Mouse (Mus musculus): ENCODE data around the gene Fzr1.
A peak's percentile ranks its signal among the peaks of the same experiment; 100 is the strongest.

The Fzr1 gene

GRCm38 (mm10) chr10:81382039-81382438, 3.7 kb upstream of the Fzr1 start:
- peak; percentile 36 for DNase-seq (ENCODE audit: low read depth, low spot score)

DNA sequence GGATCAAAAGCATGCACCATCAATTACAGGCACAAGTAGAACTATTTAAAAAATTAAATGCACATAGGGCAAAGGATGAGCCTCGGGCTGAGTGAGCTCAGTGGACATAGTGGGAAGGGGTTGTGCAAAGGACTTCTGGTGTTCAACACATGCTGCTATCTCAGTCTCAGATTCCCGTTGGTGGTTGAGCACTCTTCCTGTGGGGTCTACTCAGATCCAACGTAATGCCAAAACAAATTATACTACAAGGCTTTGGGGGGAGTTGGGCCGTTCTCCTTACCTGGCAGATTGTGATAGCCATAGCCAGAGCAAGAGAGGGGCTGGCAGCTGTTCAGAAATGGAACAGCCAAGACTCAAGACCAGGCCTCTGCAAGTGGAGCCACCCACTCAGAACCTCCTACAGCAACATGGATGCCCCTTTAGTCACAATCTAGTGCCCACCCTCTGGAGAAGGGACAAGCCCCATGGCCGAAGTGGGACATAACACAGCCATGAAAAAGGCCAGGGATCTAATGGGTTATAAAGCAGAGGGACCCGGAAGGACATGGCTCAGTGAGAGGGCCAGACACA, 1.6 kb upstream of the Fzr1 start:
- no peak for DNase-seq (ENCODE audit: low read depth, low spot score)

DNA sequence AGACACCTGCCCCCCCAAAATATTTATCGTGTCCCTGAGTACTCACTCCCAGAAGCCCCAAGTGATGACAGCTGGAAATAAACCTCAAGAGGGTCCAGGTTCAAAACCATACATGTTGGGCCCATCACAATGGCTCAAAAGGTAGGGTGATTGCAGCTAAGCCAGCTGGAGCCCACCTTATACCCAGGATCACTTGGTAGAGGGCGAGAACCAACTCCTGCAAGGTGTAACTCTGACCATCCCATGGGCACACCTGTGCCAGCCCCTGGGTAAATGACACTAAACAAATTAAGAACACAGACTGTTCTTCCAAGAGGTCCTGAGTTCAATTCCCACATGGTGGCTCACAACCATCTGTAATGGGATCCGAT, 852 bp upstream of the Fzr1 start:
- no peak for DNase-seq (ENCODE audit: low read depth, low spot score)

- DNase-seq (ENCODE audit: low read depth, low spot score), result peak; percentile 100
Measured at GRCm38 (mm10) chr10:81378553-81379182, 352 bp upstream of the Fzr1 start.

GRCm38 (mm10) chr10:81377362-81377664, 1.0 kb downstream of the Fzr1 start:
- no peak for DNase-seq (ENCODE audit: low read depth, low spot score)

DNA sequence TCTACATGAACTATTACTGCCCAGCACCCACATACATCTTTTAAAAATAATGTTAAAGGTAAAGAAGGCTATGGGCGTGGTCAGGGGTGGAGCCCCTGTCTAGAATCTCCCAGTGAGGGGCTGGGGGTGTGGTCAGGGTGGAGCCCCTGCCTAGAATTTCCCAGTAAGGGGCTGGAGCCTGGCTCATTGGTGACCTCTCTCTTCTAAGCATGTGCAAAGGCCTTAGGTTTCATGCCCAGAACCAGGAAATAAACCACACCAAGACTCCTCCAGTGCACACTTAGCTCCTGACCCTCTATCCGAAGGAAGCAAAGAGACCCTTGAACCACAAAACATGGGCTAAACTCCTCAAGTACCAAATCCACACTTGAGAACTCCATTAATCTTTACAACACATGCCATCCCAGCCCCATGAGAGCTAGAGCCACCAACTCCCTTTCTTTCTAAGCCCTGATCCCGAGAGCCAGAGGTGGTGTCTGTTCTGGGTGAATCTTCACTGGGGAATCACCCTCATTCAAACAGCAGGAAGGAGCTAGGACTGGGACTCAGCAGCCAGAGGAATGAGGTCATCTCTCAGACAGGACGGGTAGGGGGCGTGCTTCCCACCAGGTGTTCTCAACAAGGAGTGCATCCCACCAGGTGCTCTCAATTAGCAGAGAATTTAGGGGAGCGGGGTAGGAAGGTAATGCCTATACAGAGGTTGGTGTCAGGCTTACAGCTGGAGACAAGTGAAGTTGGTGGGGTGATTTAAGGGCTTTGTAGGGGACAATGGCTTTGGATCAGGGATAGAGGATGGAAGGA, 1.6 kb downstream of the Fzr1 start:
- DNase-seq (ENCODE audit: low read depth, low spot score), result no peak

DNA sequence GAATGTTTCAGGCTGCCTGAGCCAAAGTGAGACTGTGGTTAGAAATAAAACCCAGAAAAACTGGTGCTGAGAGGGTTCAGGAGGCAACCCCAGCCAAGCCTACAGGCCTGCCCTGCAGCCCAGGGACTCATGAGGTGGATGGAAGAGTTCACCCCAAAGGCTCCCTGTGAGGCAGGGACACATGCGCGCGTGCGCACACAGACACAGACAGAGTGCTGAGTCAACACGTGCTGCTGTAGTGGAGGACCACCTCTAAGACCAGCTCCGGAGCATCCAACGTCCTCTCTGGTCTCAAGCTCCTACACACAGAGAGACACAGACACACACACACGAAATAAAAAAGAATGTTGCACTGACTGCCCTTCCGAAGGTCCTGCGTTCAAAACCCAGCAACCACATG, 3.0 kb downstream of the Fzr1 start:
- no peak for DNase-seq (ENCODE audit: low read depth, low spot score)

GRCm38 (mm10) chr10:81367207-81367495, 11.2 kb downstream of the Fzr1 start:
- no peak for DNase-seq (ENCODE audit: low read depth, low spot score)

- no peak for DNase-seq (ENCODE audit: low read depth, low spot score)
Measured at GRCm38 (mm10) chr10:81366477-81367206, 11.7 kb downstream of the Fzr1 start.

GRCm38 (mm10) chr10:81365672-81366476, 12.4 kb downstream of the Fzr1 start, which contains the start of gene 4930404N11Rik:
Gene 4930404N11Rik, minus strand, starts transcription at chr10:81365816.
- no peak for DNase-seq (ENCODE audit: low read depth, low spot score)

DNA sequence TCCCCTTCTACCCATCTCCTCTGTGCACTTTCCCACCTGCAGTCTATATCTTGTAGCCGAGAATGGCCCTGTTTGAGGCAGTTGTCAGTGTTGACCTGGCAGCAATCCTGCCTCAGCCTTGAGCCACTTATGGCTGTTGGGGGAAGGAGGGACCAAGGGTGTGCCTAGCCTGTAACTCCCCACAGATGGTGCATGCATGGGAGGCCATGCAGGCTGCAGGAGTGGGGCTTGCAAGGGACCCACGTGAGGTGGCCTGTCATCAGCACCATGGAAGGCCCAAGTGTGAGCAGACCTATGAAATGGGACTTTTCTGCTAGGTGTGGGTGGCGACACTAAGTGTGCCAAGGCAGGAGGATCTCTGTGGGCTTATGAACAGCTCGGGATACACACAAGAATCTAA, 13.2 kb downstream of the Fzr1 start:
- DNase-seq (ENCODE audit: low read depth, low spot score), result no peak

GRCm38 (mm10) chr10:81364666-81365065, 13.7 kb downstream of the Fzr1 start:
- no peak for DNase-seq (ENCODE audit: low read depth, low spot score)

- no peak for DNase-seq (ENCODE audit: low read depth, low spot score)
Measured at GRCm38 (mm10) chr10:81363436-81364346, 14.6 kb downstream of the Fzr1 start.

DNA sequence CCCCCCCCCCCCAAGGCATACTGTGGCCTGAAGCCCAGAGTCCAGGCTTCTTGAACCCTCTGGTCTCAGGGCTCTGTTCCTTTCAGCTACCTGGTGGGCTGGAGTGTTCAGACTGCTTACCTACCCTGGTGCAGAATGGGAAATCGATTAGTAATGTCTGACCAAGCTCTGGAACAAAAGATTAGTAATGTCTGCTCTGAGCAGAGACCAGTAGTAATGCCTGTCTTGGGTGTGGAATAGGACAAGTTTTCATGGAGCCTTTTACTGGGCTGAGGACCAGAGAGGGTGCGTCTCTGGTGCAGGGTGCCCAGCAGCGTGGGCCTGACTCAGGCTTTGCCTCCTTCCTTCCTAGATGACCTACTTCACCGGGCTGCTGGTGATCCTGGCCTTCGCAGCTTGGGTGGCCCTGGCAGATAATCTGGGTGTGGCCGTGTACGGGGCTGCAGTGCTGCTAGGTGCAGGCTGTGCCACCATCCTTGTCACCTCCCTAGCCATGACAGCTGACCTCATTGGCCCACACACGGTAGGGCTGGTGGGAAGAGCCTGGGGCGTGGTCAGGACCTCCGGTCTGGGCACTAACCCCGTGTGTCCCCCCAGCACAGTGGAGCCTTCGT, 15.9 kb downstream of the Fzr1 start:
- DNase-seq (ENCODE audit: low read depth, low spot score), result no peak

GRCm38 (mm10) chr10:81360721-81361120, 17.6 kb downstream of the Fzr1 start:
- DNase-seq (ENCODE audit: low read depth, low spot score), result no peak

DNA sequence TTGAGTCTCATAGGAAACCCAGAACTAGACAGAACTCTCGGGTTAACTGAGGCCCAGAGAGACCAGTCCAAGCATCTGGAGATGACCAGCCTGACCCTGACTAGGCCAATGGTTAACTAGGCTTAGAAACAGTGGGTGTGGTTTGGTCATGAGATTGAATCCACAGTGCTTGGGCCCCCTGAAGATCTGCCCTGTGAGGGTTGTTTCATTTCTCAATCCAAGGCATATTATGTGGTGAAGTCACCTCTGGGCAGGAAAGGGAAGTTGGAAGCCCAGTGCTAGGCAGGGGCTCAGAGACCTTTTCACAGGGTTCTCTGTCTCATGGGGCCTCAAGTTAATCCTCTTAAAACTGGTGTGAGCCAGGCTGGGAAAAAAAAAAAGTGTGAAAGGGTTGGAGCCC, 19.5 kb downstream of the Fzr1 start:
- DNase-seq (ENCODE audit: low read depth, low spot score), result no peak

DNA sequence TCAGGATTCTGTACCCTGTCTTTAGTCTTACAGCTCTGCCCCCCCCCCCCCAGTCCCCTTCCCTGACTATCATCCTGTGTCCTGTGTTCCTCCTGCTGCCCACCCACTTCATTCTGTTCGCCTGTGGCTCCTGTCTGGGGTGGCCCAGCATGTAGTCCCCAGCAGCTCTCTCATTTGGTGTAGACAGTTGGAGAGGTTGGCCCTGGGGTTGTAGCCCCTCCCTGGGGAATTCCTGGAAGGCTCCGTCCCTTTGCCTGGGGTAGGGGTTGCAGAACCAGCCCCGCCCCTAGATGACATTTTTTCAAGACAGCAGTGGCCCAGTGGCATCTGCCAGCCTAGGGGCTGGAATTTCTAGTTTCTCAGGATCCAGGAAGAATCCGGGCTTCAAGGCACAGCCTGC, 20.1 kb downstream of the Fzr1 start:
- no peak for DNase-seq (ENCODE audit: low read depth, low spot score)

GRCm38 (mm10) chr10:81356991-81357844, 21.1 kb downstream of the Fzr1 start, which contains the start of gene Mfsd12:
Gene Mfsd12, plus strand, starts transcription at chr10:81357491.
- DNase-seq (ENCODE audit: low read depth, low spot score), result peak; percentile 95

DNA sequence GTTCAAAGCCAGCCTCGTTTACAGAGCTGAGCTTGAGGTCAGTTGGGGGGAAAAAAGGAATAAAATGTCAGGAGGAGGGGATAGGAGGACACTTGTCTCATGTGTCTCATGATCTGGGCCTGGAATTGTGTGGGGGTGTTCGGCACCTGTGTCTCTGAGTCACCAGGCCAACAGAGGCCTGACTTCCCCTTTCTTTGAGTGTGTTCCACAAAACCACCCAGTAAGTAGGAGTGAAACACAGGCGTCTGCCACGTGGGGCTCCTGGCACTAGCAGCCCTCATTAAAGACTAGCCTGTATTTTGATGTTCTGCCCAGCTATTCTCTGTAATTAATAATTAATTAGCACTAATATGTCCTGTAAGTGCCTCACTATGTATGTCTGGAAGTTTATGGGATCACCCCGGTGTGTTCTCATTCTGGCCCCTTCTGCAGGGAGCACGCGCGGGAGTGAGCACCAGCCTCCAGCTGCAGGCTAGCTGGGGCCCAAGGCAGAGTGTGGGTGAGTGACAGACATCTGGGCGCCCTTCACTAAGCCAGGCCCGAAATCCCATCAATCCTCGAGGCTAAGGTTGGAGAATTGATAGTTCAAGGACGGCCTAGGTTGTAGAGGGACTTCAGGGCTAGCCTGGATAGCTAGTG, 21.8 kb downstream of the Fzr1 start:
- DNase-seq (ENCODE audit: low read depth, low spot score), result no peak
